Mouse (Mus musculus) urinary bladder, postnatal 4 days (tissue): ENCODE results near the gene Mrnip.

Experiments used
- DNase-seq, 2 experiments: peaks; one replicate each; pipeline ENCODE4 v3.0.0; 2021 to 2022; ENCODE audit warnings: low spot score in 2 of 2

The Mrnip gene

GRCm38 (mm10) chr11:50203302-50203827 is 29.1 kb downstream of the Mrnip start:
- DNase-seq: no peak

DNA sequence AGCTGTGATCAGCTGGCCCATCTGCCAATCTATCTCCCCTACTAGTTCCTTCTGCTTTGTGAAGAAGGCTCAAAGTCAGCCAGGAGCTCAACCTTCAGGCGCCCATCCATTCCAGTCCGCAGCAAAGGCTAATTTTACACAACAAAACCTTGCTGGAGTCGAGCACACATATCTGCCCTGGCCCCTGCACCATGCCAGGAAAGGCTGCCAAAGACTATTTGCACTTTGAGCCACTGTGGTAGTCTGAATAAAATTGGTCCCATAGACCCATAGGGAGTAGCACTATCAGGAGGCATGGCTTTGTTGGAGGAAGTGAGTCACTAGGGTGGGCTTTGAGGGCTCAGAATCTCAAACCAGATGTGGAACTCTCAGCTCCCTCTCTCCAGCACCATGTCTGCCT is 31.2 kb downstream of the Mrnip start:
- DNase-seq: no peak

- no peak for DNase-seq
These were observed 31.8 kb downstream of the Mrnip start for GRCm38 (mm10) chr11:50206037-50206436.

DNA sequence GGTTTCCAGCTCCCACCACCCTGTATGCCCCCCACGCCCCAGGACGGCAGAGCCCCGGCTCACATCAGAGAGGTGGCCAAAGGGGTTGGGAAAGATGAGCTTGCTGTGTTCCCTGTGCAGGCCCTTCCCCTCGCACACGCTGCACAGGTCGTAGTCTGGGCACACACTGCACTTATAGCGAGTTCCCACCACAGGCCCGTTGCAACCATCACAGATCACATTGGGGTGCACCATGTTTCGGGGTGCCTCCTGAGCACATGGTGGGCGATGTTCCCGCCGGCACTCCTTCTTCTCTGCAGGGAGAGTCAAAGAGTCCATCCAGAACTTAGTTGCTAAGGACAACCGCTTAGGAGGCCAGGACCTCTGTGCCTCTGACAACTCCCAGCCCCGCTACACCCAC is 33.1 kb downstream of the Mrnip start:
- no peak for DNase-seq

GRCm38 (mm10) chr11:50208039-50208438 is 33.8 kb downstream of the Mrnip start:
- DNase-seq: no peak

GRCm38 (mm10) chr11:50210101-50210504 is 35.9 kb downstream of the Mrnip start:
- DNase-seq: peak; percentile 90 to 94

DNA sequence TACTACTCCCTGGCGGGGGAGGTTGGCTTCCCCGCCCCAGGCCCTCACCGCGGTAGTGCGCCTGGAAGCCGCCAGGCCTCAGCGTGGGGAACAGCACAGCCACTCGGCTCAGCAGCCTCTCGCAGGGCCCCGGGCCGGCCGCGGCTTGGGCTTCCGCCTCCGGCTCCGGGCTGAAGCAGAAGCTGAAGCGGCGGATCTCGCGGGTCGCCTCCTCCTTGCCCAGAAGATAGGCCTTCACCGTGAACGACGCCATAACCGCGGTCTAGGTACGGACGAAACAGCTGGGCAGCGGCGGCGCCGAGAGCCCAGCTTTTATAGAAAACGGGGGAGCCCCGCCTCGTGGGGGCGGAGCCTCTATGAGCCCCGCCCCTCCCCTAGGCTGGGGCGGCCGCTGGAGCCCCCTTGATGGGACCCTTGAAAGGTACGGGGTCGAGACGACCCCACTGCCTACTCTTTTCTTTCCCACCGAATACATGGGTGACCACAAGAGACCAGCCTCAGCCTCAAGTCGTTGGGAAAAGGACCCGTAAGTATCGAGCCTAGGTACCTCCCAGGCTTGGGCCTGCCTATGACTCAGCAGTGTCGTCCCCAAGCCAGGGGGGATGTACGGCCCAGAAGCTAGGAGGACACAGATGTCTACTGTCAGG is 36.4 kb downstream of the Mrnip start, which contains the start of the genes Sqstm1 and Mgat4b:
TSS of gene Sqstm1 (minus strand) at position 323 of the 647 bp plus-strand sequence.
TSS of gene Mgat4b (plus strand) at position 386 of the 647 bp plus-strand sequence.
- peak; percentile 81 to 90 for DNase-seq

- no peak for DNase-seq
These were observed 37.2 kb downstream of the Mrnip start for GRCm38 (mm10) chr11:50211322-50212059.

GRCm38 (mm10) chr11:50212060-50212739 is 38.0 kb downstream of the Mrnip start:
- DNase-seq: no peak

- peak in 1 of 2 experiments; percentile 72 for DNase-seq
These were observed 38.9 kb downstream of the Mrnip start for GRCm38 (mm10) chr11:50212848-50213758.

- no peak for DNase-seq
These were observed 40.4 kb downstream of the Mrnip start for GRCm38 (mm10) chr11:50214631-50215030.

GRCm38 (mm10) chr11:50215633-50216032 is 41.4 kb downstream of the Mrnip start:
- peak in 1 of 2 experiments; percentile 18 for DNase-seq

DNA sequence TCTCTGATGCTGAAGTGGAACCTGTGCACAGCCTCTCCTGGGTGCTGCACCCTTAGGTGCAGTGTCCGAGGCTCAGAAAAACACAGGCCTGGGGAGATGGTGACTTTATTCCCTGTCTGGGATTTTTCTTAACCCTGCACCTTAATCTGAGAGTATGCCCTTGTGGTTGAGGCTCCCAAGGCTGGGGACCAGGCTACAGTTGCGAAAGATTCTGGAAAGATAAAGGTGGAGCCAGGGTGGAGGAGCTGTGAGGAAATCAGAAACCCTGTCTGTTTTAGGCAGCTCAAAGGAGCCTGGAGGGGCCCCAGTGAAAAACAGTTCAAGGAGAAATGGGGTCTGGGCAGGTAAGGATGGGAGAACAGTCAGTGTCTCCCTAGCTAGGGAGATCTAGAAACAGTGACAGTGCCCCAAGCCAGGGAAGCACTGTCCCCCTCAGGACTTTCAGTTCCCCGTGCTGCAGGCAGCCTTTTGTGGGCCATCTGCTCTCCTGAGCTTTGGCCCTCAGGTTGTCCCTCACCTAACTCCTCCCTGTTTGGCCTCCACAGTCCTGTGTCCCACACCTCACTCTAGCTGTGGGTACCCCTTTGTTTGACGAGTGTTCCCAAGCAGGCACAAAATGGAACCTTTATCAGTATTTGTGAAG is 42.6 kb downstream of the Mrnip start:
- DNase-seq: no peak

GRCm38 (mm10) chr11:50217811-50218210 is 43.6 kb downstream of the Mrnip start:
- no peak for DNase-seq

DNA sequence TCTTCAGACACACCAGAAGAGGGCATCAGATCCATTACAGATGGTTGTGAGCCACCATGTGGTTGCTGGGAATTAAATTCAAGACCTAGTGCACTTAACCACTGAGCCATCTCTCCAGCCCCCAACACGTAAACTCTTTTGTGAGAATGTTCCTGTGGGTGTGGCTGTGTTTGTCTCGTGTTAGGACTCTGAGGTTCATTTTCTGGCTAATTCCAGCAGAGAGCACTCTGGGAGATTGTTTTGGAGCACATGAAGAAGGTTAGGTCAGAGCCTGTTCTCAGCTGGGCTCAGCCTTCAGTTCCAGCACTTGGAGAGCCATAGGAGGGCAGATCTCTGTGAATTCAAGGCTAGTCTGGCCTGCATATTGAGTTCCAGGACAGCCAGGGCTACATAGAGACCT is 45.6 kb downstream of the Mrnip start:
- no peak for DNase-seq

GRCm38 (mm10) chr11:50222559-50223276 is 48.5 kb downstream of the Mrnip start:
- no peak for DNase-seq

DNA sequence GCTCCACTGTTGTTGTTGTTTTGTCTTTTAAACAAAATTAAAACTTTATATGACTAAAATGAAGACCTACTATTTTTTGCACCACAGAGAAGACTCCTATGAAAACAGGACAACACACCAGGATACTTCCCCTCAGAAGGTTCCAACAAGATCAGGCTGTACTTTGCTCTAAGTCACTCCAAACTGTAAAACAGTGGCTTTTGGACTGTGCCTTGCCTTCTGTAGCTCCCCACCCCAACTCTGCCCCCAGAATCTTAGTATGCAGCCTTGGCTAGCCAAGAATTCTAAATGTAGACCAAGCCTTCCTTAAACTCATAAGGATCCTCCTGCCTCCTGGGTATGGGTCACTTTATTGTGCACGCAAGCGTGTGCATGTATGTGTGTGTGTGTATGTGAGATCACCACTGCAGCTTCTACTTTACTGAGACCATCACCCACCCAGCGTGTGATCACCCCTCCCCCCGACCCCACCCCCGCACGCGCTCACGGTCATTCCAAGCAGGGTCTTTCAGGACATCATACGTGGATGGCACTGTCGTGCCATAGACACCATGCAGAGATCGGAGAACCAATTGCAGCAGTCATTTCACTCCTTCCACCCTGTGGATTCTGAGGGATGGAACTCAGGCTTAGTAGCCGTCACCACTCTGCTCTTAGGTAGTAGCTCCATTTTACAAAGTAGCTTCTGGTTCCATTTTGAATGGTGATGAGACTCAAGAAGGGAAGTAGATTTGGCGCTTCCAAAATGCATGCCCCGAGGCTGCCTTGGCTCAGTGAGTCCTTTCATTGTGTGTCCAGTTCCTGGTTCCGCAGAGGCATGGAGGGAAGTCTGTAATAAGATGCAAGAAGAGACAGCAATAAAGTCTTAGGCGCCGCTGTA is 49.8 kb downstream of the Mrnip start:
- DNase-seq: no peak

- peak; percentile 81 to 85 for DNase-seq
These were observed 50.7 kb downstream of the Mrnip start for GRCm38 (mm10) chr11:50224671-50225530.
